Mouse (Mus musculus): ENCODE results near the gene Stk11. TPM values are rescaled to one million over a fixed set of nuclear protein-coding genes. Genes with fewer than 3 reads are reported as not detected.

Stk11 gene
- polyA plus RNA-seq, 1 experiment = 112 TPM

DNA sequence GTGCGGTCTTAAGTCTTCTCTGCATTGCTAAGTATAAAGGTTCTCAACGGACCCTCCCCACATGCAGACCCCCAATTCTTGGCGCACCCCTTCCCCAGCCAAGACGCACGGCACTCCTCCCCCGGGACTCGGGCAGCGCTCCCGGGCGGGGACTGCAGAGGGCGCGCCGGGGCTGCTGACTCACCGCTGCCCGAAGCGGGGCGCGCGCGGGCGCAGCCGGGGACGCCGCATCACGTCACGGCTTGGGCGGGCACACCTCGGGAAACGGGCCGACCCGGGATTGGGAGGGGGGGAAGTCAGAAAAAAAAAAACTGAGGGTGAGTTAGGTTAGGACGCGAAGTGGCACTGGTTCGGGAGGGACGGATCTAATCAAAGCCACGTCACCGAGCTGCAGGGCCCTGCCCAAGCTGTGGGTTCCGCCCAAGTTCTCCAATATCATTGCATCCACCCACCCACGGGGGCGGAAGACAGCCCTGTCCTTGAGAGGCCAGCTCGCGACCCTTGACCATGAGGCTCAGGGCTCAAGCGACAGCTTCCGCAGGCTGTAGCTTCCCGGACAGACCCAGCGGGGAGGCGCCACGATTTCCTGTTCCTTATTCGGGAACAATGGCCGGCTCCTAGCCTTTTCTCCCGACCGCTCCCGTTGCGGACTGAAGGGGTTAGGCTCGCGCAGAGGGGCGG lies 33.1 kb downstream of the Stk11 start:
- Histone ChIP-seq H3K27ac (ENCODE audit: insufficient read depth, low read length) (peak overlapping the region; percentile 93), H3K27me3 (ENCODE audit: control insufficient read depth, insufficient read depth, low read length) (no peaks in the 10 kb centered on the region), H3K4me1 (ENCODE audit: control insufficient read depth, insufficient read depth, low read length) (peaks cover 51% of the 10 kb centered on the region), H3K4me3 (replicated peaks; ENCODE audit: insufficient read depth, low read depth, low read length) (peak overlapping the region; percentile 77)
- DNase-seq = peak; percentile 96
- 1% methylated on average over 57 of the region's 57 CpGs for WGBS
- TF ChIP-seq POLR2A (IDR thresholded peaks at IDR 0.05; ENCODE audit: borderline replicate concordance, insufficient read depth, low read length) (peak; percentile 38; the same call in 1 of the 2 replicates), CTCF (IDR thresholded peaks at IDR 0.05; ENCODE audit: borderline replicate concordance, insufficient read depth, low read depth, low read length) (peak; percentile 62; the same call in 1 of the 2 replicates)

DNA sequence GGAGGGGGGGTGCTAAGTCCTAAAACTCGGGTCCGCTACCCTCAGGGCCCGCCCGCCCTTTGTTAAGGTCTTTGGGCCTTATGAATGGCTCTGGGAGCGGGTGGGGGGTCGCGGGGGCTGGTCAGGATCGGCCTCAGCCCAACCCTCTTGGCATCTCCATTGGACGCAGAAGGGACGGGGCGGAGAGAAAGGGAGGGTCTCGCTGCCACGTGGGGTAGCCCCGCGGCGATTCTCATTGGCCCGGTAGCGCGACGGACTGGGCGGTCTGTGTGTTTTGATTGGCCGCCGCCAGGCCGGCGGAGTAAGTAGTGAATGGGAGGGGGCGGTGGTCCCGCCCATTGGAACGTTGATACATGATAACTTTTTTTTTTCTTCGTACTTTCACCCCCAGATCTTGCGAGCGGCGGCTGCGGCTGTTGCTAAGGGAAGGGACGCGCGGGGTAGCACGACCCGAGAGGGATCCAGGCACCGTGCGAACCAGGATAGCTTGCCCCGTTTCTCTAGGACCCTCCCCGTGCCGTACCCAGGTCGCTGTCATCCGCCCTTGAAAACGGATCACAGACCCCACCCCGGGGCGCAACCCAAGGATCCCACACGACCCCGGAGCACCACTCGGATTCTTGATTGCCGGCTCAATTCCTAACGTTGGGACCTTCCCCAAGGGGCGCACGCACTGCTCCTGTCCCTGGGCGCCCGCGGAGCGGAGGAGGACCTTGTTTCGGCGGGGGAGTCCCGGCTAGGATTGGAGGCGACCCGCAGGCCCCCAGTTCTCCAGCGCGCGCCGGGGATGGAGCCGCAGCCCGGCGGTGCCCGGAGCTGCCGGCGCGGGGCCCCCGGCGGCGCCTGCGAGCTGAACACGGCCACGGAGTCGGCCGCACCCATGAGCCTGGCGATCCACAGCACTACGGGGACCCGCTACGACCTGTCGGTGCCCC lies 34.0 kb downstream of the Stk11 start:
- WGBS = under 1% methylated on average over 86 of the region's 88 CpGs
- H3K27me3 ChIP-seq (ENCODE audit: control insufficient read depth, insufficient read depth, low read length) = no peaks in the 10 kb centered on the region
- TF ChIP-seq POLR2A (IDR thresholded peaks at IDR 0.05; ENCODE audit: borderline replicate concordance, insufficient read depth, low read length) = peak; percentile 12; the same call in 1 of the 2 replicates
- TF ChIP-seq CTCF (IDR thresholded peaks at IDR 0.05; ENCODE audit: borderline replicate concordance, insufficient read depth, low read depth, low read length) = no peak
- peak; percentile 96 to 99 for DNase-seq
- peak overlapping the region; percentile 80 for H3K4me3 ChIP-seq (replicated peaks; ENCODE audit: insufficient read depth, low read depth, low read length)
- H3K27ac ChIP-seq (ENCODE audit: insufficient read depth, low read length) = peak overlapping the region; percentile 93
- H3K4me1 ChIP-seq (ENCODE audit: control insufficient read depth, insufficient read depth, low read length) = peaks cover 45% of the 10 kb centered on the region

DNA sequence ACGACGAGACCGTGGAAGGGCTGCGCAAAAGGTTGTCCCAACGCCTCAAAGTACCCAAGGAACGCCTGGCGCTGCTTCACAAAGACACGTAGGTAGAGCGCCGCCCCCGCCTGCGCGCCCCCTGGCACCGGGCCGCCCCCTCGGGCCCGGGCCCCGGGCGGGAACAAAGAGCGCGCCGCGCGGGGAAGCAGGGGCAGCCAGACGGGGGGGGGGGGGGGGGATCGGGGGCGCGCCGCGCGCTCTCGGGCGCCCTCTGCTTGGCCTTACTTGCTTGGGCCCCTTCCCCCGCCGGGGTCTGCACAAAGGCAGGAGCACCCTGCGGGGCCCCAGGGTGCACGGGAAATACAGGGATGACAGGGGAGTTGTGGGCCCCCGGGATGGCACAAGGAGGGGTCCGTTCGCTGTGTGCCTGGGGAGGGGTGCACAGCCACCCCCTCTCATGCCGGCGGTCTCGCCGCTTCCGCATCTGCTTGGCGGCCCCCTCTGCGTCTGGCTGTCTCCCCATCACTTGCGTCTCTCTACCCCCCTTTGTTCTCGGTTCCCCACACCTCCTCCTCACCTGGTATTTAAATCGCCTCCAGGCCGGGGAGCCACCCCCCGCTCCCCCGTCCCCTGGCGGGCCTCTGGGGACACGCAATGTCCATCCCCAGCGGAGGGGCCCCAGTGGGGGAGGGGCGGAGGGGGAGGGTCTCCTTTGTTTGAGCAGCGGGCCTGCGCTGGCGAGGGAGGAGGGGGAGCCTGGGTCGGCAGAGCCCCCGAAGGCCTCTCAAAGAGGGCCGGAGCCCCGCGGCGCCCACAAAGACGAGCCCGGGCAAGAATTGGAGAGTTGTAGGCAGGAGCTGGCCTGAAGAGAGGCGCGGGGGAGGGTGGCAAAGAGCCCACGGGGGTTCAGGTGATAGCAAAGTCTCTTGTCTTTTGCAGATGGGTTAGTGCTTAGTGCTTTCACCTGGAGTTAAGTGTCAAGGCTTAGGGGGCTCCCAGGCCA lies 34.9 kb downstream of the Stk11 start:
- peaks cover 38% of the 10 kb centered on the region for H3K4me1 ChIP-seq (ENCODE audit: control insufficient read depth, insufficient read depth, low read length)
- peak overlapping the region; percentile 68 for H3K27ac ChIP-seq (ENCODE audit: insufficient read depth, low read length)
- peak; percentile 23; the same call in 1 of the 2 replicates for TF ChIP-seq POLR2A (IDR thresholded peaks at IDR 0.05; ENCODE audit: borderline replicate concordance, insufficient read depth, low read length)
- TF ChIP-seq CTCF (IDR thresholded peaks at IDR 0.05; ENCODE audit: borderline replicate concordance, insufficient read depth, low read depth, low read length) = no peak
- H3K27me3 ChIP-seq (ENCODE audit: control insufficient read depth, insufficient read depth, low read length) = no peaks in the 10 kb centered on the region
- WGBS = under 1% methylated on average over 70 of the region's 71 CpGs
- peak overlapping the region; percentile 80 for H3K4me3 ChIP-seq (replicated peaks; ENCODE audit: insufficient read depth, low read depth, low read length)
- peak; percentile 66 to 76 for DNase-seq

DNA sequence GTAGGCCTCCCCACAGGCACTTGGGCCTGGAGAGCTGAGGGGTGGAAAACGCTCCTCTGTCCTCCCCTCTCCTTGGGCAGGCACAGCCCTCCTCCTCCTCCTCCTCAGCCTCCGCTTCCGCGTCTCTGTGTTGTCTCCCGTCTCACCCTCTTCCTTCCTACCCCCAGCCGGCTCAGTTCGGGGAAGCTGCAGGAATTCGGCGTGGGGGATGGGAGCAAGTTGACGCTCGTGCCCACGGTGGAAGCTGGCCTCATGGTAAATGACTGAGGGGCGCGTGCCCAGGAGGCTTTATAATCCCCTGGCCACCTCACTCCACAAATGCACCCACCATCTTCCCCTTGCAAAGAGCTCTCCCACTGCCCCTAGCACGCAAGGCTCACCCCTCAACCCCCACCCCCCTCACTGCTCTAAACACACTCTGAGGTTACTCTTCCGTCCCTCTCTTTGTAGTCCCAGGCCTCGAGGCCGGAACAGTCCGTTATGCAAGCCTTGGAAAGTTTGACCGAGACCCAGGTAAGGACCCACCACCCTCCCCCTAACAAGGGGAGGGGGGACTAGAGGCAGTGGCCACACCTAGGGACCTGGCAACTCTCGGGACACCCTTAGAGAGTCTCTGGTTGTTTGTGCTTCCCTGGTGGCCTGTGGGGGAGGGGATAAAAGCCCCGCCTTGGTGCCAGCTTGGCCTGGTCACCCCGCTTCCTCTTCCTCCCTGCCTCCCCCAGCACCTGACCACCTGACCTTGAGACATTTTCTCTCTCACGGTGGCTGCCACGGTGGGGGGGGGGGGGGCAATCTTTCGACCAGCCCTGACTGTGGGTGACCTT lies 35.8 kb downstream of the Stk11 start:
- no peaks in the 10 kb centered on the region for H3K27me3 ChIP-seq (ENCODE audit: control insufficient read depth, insufficient read depth, low read length)
- peak overlapping the region; percentile 68 for H3K27ac ChIP-seq (ENCODE audit: insufficient read depth, low read length)
- H3K4me3 ChIP-seq (replicated peaks; ENCODE audit: insufficient read depth, low read depth, low read length) = peak overlapping the region; percentile 80
- H3K4me1 ChIP-seq (ENCODE audit: control insufficient read depth, insufficient read depth, low read length) = peaks cover 31% of the 10 kb centered on the region
- no peak for TF ChIP-seq POLR2A (IDR thresholded peaks at IDR 0.05; ENCODE audit: borderline replicate concordance, insufficient read depth, low read length)
- TF ChIP-seq CTCF (IDR thresholded peaks at IDR 0.05; ENCODE audit: borderline replicate concordance, insufficient read depth, low read depth, low read length) = no peak
- WGBS = 7% methylated on average over 26 of the region's 26 CpGs
- peak in 1 of 2 experiments; percentile 61 for DNase-seq

DNA sequence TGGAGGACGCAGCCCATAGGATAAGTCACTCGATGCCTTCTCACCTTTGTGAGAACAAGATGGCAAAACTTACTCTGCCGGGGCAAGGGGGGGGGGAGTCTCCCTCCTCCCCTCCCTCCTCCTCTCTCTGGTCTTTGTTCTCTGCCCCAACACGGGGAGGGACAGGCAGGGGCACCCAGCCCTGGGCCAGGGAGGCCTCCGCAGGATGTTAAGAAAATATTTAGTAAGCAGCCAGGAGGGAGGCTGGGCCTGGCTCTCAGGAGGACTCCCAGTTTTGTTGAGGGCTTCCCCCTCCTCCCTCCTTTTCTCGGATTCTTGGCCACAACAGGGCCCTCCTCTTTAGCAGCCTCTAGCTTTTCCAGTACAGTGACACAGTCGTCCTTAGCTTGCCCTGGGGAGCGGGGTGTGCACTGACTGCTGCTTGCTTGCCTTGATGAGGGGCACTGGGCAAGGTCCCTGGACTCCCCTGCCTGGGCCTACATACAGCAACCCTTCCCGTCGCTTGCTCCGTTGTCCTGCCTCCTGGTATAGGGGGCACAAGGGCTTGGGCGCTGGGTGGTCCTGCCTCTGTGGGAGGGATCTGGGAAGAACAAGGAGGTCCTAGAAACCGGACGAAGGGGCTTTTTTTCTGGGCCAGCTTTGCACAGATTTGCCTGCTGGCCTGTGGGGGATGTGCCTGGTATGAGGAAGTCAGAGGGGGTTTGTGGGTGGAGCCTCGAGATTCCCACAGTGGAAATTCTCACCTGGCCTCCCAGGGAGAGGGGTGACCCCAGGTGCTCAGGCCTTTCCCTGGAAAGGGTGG lies 36.7 kb downstream of the Stk11 start:
- H3K4me3 ChIP-seq (replicated peaks; ENCODE audit: insufficient read depth, low read depth, low read length) = no peak overlapping the region
- 15% methylated on average over 15 of the region's 15 CpGs for WGBS
- H3K4me1 ChIP-seq (ENCODE audit: control insufficient read depth, insufficient read depth, low read length) = peaks cover 22% of the 10 kb centered on the region
- TF ChIP-seq CTCF (IDR thresholded peaks at IDR 0.05; ENCODE audit: borderline replicate concordance, insufficient read depth, low read depth, low read length) (no peak), POLR2A (IDR thresholded peaks at IDR 0.05; ENCODE audit: borderline replicate concordance, insufficient read depth, low read length) (no peak)
- no peaks in the 10 kb centered on the region for H3K27me3 ChIP-seq (ENCODE audit: control insufficient read depth, insufficient read depth, low read length)
- peak overlapping the region; percentile 68 for H3K27ac ChIP-seq (ENCODE audit: insufficient read depth, low read length)
- DNase-seq = peak in 1 of 2 experiments; percentile 53

DNA sequence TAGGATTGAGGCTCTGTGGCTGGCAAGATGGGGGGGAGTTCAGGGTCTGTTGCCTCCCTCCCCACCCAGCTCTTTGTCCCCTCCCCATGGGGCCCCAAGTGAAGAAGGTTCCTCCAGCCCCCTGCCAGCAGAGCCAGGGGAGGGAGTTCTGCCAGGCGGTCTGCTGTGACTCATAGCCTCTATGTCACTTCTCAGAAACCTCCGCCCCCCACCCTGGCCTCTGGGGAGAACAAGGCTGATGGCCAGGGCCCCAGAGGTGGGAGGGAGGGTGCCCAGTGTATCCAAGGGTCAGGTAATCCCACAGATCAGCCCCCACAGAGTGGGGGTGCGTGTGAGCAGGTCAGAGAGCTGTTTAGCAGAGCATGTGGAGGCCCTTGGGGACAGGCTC lies 37.3 kb downstream of the Stk11 start:
- WGBS = 29% methylated on average over 3 of the region's 3 CpGs
- peaks cover 19% of the 10 kb centered on the region for H3K4me1 ChIP-seq (ENCODE audit: control insufficient read depth, insufficient read depth, low read length)
- peak overlapping the region; percentile 22; the same call in 1 of the 2 replicates for H3K27ac ChIP-seq (ENCODE audit: insufficient read depth, low read length)
- H3K27me3 ChIP-seq (ENCODE audit: control insufficient read depth, insufficient read depth, low read length) = no peaks in the 10 kb centered on the region
- no peak for DNase-seq
- H3K4me3 ChIP-seq (replicated peaks; ENCODE audit: insufficient read depth, low read depth, low read length) = no peak overlapping the region
- TF ChIP-seq CTCF (IDR thresholded peaks at IDR 0.05; ENCODE audit: borderline replicate concordance, insufficient read depth, low read depth, low read length) = no peak

Data from cerebellum, adult 2 months (tissue).